Mouse (Mus musculus) thymus, adult 2 months (tissue): ENCODE measurements around the gene Gadl1.

Source experiments
- CTCF ChIP-seq: fragments of 200-500 bp; IDR thresholded peaks from 2 replicates; pipeline ENCODE4 v1.5.1; 2012; ENCODE audit warnings: mild to moderate bottlenecking, control low read depth, low read length, moderate library complexity, borderline replicate concordance; ENCODE audit not compliant: control insufficient read depth, poor library complexity, insufficient read depth; ENCODE audit errors: extremely low read depth
- POLR2A ChIP-seq: fragments of 200-500 bp; IDR thresholded peaks from 2 replicates; pipeline ENCODE4 v1.6.1; 2012; ENCODE audit warnings: mild to moderate bottlenecking, low read length, control low read depth, moderate library complexity; ENCODE audit not compliant: control insufficient read depth, poor library complexity, insufficient read depth; ENCODE audit errors: extremely low read depth

DNA sequence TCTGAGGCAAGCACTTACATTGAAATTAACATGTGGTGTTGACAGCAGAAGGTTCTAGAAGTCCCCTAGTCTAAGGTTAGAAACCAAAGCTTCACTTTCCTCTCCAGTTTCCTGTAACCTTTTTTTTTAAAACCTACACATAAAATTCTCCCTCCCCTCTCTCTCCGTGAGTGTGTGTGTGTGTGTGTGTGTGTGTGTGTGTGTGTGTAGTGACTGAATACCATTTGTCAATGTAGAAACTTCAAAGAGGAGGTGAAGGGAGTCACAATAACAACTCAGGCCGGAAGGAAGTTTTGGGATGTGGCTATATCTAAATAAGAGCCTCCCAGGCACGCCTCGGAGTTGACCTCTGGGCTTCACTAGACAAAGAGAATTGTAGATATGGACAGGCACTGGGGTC, 205.1 kb downstream of the Gadl1 start:
- TF ChIP-seq CTCF (no peak), POLR2A (no peak)
